Mouse (Mus musculus): ENCODE results near the gene Map3k21. TPM values are rescaled to one million over a fixed set of nuclear protein-coding genes. Genes with fewer than 3 reads are reported as not detected.
A peak's percentile ranks its signal among the peaks of the same experiment; 100 is the strongest.

The Map3k21 gene
- 0.03 and 0.11 TPM in 2 replicates for polyA plus RNA-seq (2014; fragmentation: Nextera tagmentation; extraction: Ambion mirVana)

DNA sequence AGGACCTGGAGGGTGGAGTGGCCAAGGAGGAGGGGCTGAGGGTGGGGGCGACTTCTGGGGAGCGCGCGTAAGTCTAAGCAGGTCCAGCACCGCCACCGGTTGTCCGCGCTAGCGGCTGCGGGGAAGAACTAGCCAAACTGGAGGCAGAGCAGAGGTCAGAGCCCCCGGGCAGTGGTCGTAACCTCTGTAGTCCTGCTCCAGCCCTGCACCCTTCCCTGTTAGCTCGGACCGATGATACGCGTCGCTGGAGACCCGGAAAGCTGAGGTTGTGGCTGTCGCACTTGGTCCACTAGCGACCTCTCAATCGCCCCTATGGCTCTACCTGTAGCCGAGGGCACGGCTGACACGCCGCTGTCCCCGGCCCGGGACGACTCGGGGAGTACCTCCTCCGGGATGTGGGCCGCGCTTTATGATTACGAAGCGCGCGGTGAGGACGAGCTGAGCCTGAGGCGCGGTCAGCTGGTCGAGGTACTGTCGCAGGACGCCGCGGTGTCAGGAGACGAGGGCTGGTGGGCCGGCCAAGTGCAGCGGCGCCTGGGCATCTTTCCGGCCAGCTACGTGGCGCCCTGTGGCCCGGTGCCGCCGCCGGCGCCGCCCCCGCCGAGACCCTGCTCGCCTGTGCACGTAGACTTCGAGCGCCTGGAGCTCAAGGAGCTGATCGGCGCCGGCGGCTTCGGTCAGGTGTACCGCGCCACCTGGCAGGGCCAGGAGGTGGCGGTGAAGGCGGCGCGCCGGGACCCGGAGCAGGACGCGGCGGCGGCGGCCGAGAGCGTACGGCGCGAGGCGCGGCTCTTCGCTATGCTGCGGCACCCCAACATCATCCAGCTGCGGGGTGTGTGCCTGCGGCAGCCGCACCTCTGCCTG lies at the start of gene Map3k21:
Map3k21 (plus strand) TSS at position 86 of the 864 bp plus-strand sequence.
- DNase-seq (ENCODE audit: low spot score, missing footprints) (peak; percentile 96), ATAC-seq (ENCODE audit: low FRiP score) (peak; percentile 59)
- H3K36me3 ChIP-seq (ENCODE audit: control insufficient read depth, insufficient read depth, low read length), result no peaks in the 10 kb centered on the region
- under 1% methylated on average over 80 of the region's 93 CpGs for WGBS
- H3K4me3 ChIP-seq (ENCODE audit: low read depth, low read length), result peak within 1 kb of the TSS; percentile 43
- no peaks in the 10 kb centered on the region for H3K9me3 ChIP-seq (ENCODE audit: control insufficient read depth, low read length)
- H3K27ac ChIP-seq (ENCODE audit: low read depth, low read length), result no peak within 1 kb of the TSS
- H3K9ac ChIP-seq (ENCODE audit: low read length), result peak within 1 kb of the TSS; percentile 33; the same call in 1 of the 2 replicates
- peaks cover 11% of the 10 kb centered on the region for H3K4me1 ChIP-seq (ENCODE audit: control insufficient read depth, insufficient read depth, low read length)
- H3K4me2 ChIP-seq, result peak within 1 kb of the TSS; percentile 90
- H3K27me3 ChIP-seq (ENCODE audit: control insufficient read depth, insufficient read depth, low read length), result peaks cover 53% of the 10 kb centered on the region

DNA sequence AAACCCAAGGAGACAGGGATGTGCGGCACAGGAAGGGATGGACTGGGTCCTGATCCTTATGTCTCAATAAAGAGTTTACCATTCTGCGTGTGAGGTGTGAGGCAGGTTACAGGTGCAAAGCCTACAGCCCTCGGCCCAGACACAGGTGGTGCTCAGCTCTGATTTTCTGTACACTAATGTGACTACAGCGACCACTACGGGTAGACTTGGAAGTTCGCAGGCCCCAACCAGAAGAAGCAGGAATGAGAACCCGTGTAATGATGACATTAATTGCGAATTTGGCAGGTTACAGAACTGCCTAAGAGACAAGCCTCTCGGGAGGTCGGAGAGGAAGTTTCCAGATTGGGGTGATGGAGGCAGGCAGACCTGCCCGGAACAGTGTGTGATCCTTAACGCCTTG lies 44.1 kb upstream of the Map3k21 start:
- Histone ChIP-seq H3K27ac (ENCODE audit: low read depth, low read length) (no peak overlapping the region), H3K4me3 (ENCODE audit: low read depth, low read length) (no peak overlapping the region), H3K9me3 (ENCODE audit: control insufficient read depth, low read length) (no peaks in the 10 kb centered on the region), H3K4me2 (no peak overlapping the region), H3K27me3 (ENCODE audit: control insufficient read depth, insufficient read depth, low read length) (no peaks in the 10 kb centered on the region), H3K9ac (ENCODE audit: low read length) (no peak overlapping the region), H3K36me3 (ENCODE audit: control insufficient read depth, insufficient read depth, low read length) (no peaks in the 10 kb centered on the region), H3K4me1 (ENCODE audit: control insufficient read depth, insufficient read depth, low read length) (peaks cover 11% of the 10 kb centered on the region)
- no peak for ATAC-seq (ENCODE audit: low FRiP score)
- DNase-seq (ENCODE audit: low spot score, missing footprints), result peak; percentile 21
- WGBS, result 85% methylated on average over 12 of the region's 12 CpGs

DNA sequence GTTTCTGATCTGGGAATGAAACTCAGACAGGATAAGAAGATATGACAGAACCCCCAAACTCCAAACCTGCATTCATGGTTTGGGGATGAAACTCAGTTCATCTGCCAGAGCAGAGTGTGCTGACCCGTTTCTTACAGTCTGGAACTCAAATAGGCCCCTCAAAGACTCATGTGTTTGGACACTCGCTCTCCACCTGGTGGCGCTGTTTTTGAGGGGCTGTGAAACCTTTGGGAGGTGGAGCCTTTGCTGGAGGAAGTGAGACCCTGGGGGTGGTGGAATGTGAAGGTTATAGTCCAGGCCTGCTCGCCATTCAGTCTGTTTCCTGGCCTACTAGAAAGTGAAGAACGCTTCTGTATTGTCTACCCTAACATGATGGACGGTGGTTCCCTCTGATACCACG lies 41.7 kb upstream of the Map3k21 start:
- Histone ChIP-seq H3K36me3 (ENCODE audit: control insufficient read depth, insufficient read depth, low read length) (no peaks in the 10 kb centered on the region), H3K9me3 (ENCODE audit: control insufficient read depth, low read length) (no peaks in the 10 kb centered on the region), H3K4me3 (ENCODE audit: low read depth, low read length) (no peak overlapping the region), H3K4me1 (ENCODE audit: control insufficient read depth, insufficient read depth, low read length) (peaks cover 10% of the 10 kb centered on the region), H3K9ac (ENCODE audit: low read length) (no peak overlapping the region), H3K4me2 (no peak overlapping the region), H3K27ac (ENCODE audit: low read depth, low read length) (no peak overlapping the region), H3K27me3 (ENCODE audit: control insufficient read depth, insufficient read depth, low read length) (no peaks in the 10 kb centered on the region)
- WGBS, result 81% methylated on average over 7 of the region's 7 CpGs
- DNase-seq (ENCODE audit: low spot score, missing footprints) (peak; percentile 53), ATAC-seq (ENCODE audit: low FRiP score) (no peak)

DNA sequence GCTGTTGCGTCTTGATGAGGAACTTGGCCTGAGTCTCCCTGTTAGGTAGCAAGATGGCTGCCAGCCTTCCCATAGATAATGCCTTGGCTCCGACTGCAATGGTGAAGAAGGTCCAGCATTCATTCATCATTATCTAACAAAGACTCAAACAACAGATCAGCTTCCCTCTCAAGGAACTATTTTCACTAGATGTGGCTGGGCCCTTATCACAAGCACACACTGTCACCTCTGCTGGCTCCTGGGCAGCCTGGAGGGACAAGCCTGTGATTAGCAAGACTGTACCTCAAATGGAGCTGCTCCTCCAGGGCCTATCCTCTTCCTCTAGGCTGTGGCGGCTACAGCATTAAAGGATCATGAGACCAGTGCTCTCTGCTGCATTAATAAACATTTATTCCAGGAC lies 40.5 kb upstream of the Map3k21 start:
- H3K27ac ChIP-seq (ENCODE audit: low read depth, low read length), result no peak overlapping the region
- H3K4me1 ChIP-seq (ENCODE audit: control insufficient read depth, insufficient read depth, low read length), result peaks cover 10% of the 10 kb centered on the region
- WGBS, result 80% methylated on average over 3 of the region's 3 CpGs
- no peak overlapping the region for H3K4me2 ChIP-seq
- ATAC-seq (ENCODE audit: low FRiP score) (0 out of 2 replicates have a peak, but pooled peaks have one; percentile 12), DNase-seq (ENCODE audit: low spot score, missing footprints) (no peak)
- no peaks in the 10 kb centered on the region for H3K36me3 ChIP-seq (ENCODE audit: control insufficient read depth, insufficient read depth, low read length)
- H3K4me3 ChIP-seq (ENCODE audit: low read depth, low read length), result no peak overlapping the region
- no peak overlapping the region for H3K9ac ChIP-seq (ENCODE audit: low read length)
- no peaks in the 10 kb centered on the region for H3K9me3 ChIP-seq (ENCODE audit: control insufficient read depth, low read length)
- no peaks in the 10 kb centered on the region for H3K27me3 ChIP-seq (ENCODE audit: control insufficient read depth, insufficient read depth, low read length)

DNA sequence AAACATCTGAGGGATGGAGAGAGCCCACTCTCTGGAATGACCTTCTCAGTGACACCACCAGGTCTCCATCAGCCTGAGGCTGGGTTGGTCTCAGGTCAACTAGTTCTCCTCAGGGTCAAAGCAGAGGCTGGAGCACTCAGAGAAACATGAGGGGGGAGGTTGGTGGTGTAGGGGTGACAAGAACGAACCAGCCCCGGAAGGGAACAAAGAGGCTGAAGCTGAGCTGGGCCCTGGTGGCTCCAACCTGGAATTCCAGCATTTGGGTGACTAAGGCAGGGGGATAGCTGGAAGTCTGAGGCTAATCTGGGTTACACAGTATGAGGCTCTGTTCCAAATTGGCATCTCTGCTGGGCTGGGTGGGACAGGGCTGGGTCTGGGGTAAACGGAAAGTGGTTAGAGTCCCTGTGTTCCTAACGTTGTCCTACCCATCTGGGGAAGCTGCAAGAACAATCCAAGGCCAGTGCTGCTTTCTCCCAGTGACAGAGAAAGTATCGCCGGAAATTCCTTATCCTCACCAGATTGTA lies 40.0 kb upstream of the Map3k21 start:
- no peaks in the 10 kb centered on the region for H3K27me3 ChIP-seq (ENCODE audit: control insufficient read depth, insufficient read depth, low read length)
- H3K4me3 ChIP-seq (ENCODE audit: low read depth, low read length), result no peak overlapping the region
- no peaks in the 10 kb centered on the region for H3K9me3 ChIP-seq (ENCODE audit: control insufficient read depth, low read length)
- H3K4me2 ChIP-seq, result no peak overlapping the region
- ATAC-seq (ENCODE audit: low FRiP score) (peak; percentile 26; the same call in 1 of the 2 replicates), DNase-seq (ENCODE audit: low spot score, missing footprints) (peak; percentile 83)
- H3K9ac ChIP-seq (ENCODE audit: low read length), result 0 out of 2 replicates have a peak overlapping the region, but pooled peaks have one; percentile 21
- H3K4me1 ChIP-seq (ENCODE audit: control insufficient read depth, insufficient read depth, low read length), result peaks cover 10% of the 10 kb centered on the region
- no peak overlapping the region for H3K27ac ChIP-seq (ENCODE audit: low read depth, low read length)
- 21% methylated on average over 6 of the region's 6 CpGs for WGBS
- no peaks in the 10 kb centered on the region for H3K36me3 ChIP-seq (ENCODE audit: control insufficient read depth, insufficient read depth, low read length)

DNA sequence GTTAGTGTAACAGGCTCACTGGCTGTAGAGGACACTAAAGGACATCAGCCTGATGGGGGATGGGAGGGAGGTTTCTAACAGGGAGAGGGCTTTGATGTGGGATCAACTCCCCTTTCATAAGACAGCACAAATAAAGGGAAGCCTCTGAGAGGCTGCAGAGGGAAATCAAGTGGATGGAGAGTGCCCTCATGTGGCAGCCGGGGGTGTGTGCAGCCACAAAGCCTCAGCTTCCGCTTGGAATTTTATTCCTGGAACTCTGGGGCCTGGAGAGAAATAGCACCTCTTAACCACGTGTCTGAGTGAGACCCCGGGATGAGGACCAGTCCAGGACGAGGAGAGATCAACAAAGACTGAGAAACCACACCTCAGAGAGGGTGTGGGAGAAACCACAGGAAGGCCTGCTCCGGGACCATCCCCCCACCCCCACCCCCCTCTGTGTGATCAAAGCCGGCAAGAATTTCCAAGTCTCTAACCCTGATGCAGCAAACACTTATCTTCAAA lies 39.4 kb upstream of the Map3k21 start:
- peak; percentile 97 for DNase-seq (ENCODE audit: low spot score, missing footprints)

DNA sequence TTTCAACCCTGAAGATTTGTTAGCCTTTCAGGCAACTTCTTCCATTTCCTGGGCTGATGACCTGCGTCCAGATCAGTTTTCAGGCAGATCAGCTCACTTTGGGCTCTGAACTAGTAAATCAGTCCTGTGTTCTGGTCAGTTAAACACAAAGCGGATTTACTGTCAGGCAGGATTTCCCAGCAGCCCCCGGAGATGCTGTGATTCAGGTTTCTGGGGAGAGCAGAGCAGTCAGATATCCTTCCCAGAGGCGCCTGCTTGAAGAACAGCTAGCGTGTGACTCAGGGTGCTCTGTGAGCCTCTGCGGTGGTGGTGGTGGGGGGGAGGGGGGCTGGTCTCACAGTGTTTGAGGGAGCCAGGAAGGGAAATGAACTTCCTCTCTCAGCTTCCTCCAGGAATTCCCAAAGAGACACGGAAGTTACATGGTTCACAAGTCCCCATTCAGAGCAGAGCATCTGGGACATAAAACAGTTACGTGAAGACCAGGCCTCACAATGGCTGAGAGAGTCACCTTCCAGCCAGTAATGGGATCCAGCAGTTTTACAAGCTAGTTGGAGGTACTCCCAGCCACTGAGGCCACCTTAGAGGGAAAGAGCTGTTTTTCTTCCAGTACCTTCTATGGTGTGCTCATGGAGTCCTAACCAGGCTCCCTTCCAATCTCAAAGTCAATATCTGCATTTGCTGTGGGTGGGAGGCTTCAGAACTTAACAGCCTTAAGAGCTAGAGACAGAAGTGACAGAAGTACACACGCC lies 37.6 kb upstream of the Map3k21 start:
- 72% methylated on average over 9 of the region's 9 CpGs for WGBS
- H3K27me3 ChIP-seq (ENCODE audit: control insufficient read depth, insufficient read depth, low read length), result no peaks in the 10 kb centered on the region
- no peak overlapping the region for H3K4me3 ChIP-seq (ENCODE audit: low read depth, low read length)
- peaks cover 10% of the 10 kb centered on the region for H3K4me1 ChIP-seq (ENCODE audit: control insufficient read depth, insufficient read depth, low read length)
- DNase-seq (ENCODE audit: low spot score, missing footprints) (peak; percentile 77), ATAC-seq (ENCODE audit: low FRiP score) (no peak)
- no peak overlapping the region for H3K27ac ChIP-seq (ENCODE audit: low read depth, low read length)
- H3K36me3 ChIP-seq (ENCODE audit: control insufficient read depth, insufficient read depth, low read length), result no peaks in the 10 kb centered on the region
- H3K9me3 ChIP-seq (ENCODE audit: control insufficient read depth, low read length), result no peaks in the 10 kb centered on the region
- no peak overlapping the region for H3K9ac ChIP-seq (ENCODE audit: low read length)
- H3K4me2 ChIP-seq, result no peak overlapping the region

More for the DNA sequence above, 39.4 kb upstream of the Map3k21 start:
- H3K27me3 ChIP-seq (ENCODE audit: control insufficient read depth, insufficient read depth, low read length), result no peaks in the 10 kb centered on the region
- peaks cover 10% of the 10 kb centered on the region for H3K4me1 ChIP-seq (ENCODE audit: control insufficient read depth, insufficient read depth, low read length)
- peak overlapping the region; percentile 35; the same call in 1 of the 2 replicates for H3K9ac ChIP-seq (ENCODE audit: low read length)
- 1% methylated on average over 7 of the region's 7 CpGs for WGBS
- peak; percentile 87 for ATAC-seq (ENCODE audit: low FRiP score)
- no peak overlapping the region for H3K27ac ChIP-seq (ENCODE audit: low read depth, low read length)
- peak overlapping the region; percentile 17; the same call in 1 of the 2 replicates for H3K4me2 ChIP-seq
- no peaks in the 10 kb centered on the region for H3K9me3 ChIP-seq (ENCODE audit: control insufficient read depth, low read length)
- H3K4me3 ChIP-seq (ENCODE audit: low read depth, low read length), result no peak overlapping the region
- H3K36me3 ChIP-seq (ENCODE audit: control insufficient read depth, insufficient read depth, low read length), result no peaks in the 10 kb centered on the region

DNA sequence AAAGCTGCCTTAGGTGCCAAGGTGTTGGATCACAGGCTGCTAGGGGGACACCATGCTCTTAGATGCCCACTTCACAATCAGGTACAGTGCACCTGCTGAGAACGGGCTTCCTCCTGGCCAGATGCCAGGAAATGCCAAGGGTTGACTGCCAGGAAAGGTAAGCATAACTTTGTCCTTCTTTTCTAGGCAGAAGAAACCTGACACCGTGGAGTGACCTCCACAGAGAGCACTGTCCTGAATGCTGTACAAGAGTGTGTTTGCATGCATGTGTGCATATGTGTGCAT lies 37.1 kb upstream of the Map3k21 start:
- Histone ChIP-seq H3K4me1 (ENCODE audit: control insufficient read depth, insufficient read depth, low read length) (peaks cover 10% of the 10 kb centered on the region), H3K4me3 (ENCODE audit: low read depth, low read length) (no peak overlapping the region), H3K27me3 (ENCODE audit: control insufficient read depth, insufficient read depth, low read length) (no peaks in the 10 kb centered on the region), H3K27ac (ENCODE audit: low read depth, low read length) (no peak overlapping the region), H3K4me2 (no peak overlapping the region), H3K9me3 (ENCODE audit: control insufficient read depth, low read length) (no peaks in the 10 kb centered on the region), H3K36me3 (ENCODE audit: control insufficient read depth, insufficient read depth, low read length) (no peaks in the 10 kb centered on the region), H3K9ac (ENCODE audit: low read length) (no peak overlapping the region)
- no peak for ATAC-seq (ENCODE audit: low FRiP score)
- no peak for DNase-seq (ENCODE audit: low spot score, missing footprints)
- WGBS, result 90% methylated on average over 2 of the region's 2 CpGs
